Mouse (Mus musculus) stomach, embryonic 15.5 days (tissue): Measurements from ENCODE around the gene C130074G19Rik. TPM values are rescaled to one million over a fixed set of nuclear protein-coding genes. Genes with fewer than 3 reads are reported as not detected.

Source experiments
- ATAC-seq: fragments of 200-750 bp; cut with Nextera tagmentation; 2 replicates; pipeline ENCODE4 v1.8.0; 2017; ENCODE audit warnings: low read depth, moderate number of reproducible peaks, moderate TSS enrichment; ENCODE audit not compliant: insufficient read depth, low FRiP score
- H3K27ac ChIP-seq: fragments of 300-500 bp; sonication (generic); 2 replicates; pipeline ENCODE4 v1.5.1; 2015; ENCODE audit warnings: mild to moderate bottlenecking, inconsistent platforms
- H3K27me3 ChIP-seq: fragments of 300-500 bp; sonication (generic); replicated peaks from 2 replicates; pipeline ENCODE4 v1.6.1; 2015; ENCODE audit warnings: inconsistent platforms
- H3K36me3 ChIP-seq: fragments of 300-500 bp; sonication (generic); 2 replicates; pipeline ENCODE4 v1.6.1; 2015; ENCODE audit warnings: inconsistent platforms
- H3K4me1 ChIP-seq: fragments of 300-500 bp; sonication (generic); 2 replicates; pipeline ENCODE4 v1.6.1; 2015; ENCODE audit warnings: inconsistent platforms
- H3K4me2 ChIP-seq: fragments of 300-500 bp; sonication (generic); 2 replicates; pipeline ENCODE4 v1.6.1; 2015; ENCODE audit warnings: mild to moderate bottlenecking, inconsistent platforms
- H3K4me3 ChIP-seq: fragments of 300-500 bp; sonication (generic); replicated peaks from 2 replicates; pipeline ENCODE4 v1.5.1; 2015; ENCODE audit warnings: inconsistent platforms
- H3K9ac ChIP-seq: fragments of 300-500 bp; sonication (generic); 2 replicates; pipeline ENCODE4 v1.6.1; 2015; ENCODE audit warnings: inconsistent platforms
- H3K9me3 ChIP-seq: fragments of 300-500 bp; sonication (generic); 2 replicates; pipeline ENCODE4 v1.6.1; 2016; ENCODE audit warnings: inconsistent platforms
- WGBS: fragments of 180-500 bp; shearing (Covaris S2); methylation state at CpG from one replicate; pipeline ENCODE4 v1.1.7; 2015; 5-methylcytosine and 5-hydroxymethylcytosine counted together
- microRNA counts: library from miRNA; unstranded; fragments of <30 nt; microRNA quantifications from one replicate; lab custom pipeline; 2016
- microRNA-seq: library from miRNA; unstranded; fragments of <30 nt; microRNA quantifications from one replicate; pipeline ENCODE4, GENCODE M21; 2016
- polyA plus RNA-seq: library from polyadenylated mRNA; unstranded; fragments of >200 nt; fragmentation: Nextera tagmentation; extraction: Ambion mirVana; gene quantifications from 2 replicates; pipeline ENCODE4 v1.2.1, GENCODE M21; 2015

C130074G19Rik gene
- polyA plus RNA-seq, 1 experiment from 2014 or later = 2.5 TPM

GRCm38 (mm10) chr1:184833499-184833898 lies 49.5 kb downstream of the C130074G19Rik start:
- no peaks in the 10 kb centered on the region for H3K4me1 ChIP-seq
- 90% methylated on average over 7 of the region's 7 CpGs for WGBS
- H3K9me3 ChIP-seq = no peaks in the 10 kb centered on the region
- no peak overlapping the region for H3K4me3 ChIP-seq
- H3K4me2 ChIP-seq = no peak overlapping the region
- H3K27ac ChIP-seq = no peak overlapping the region
- no peaks in the 10 kb centered on the region for H3K27me3 ChIP-seq
- ATAC-seq = no peak
- peaks cover 20% of the 10 kb centered on the region for H3K36me3 ChIP-seq
- no peak overlapping the region for H3K9ac ChIP-seq

GRCm38 (mm10) chr1:184832211-184832610 lies 50.8 kb downstream of the C130074G19Rik start:
- Histone ChIP-seq H3K4me1 (0 out of 2 replicates have a peak, but pooled peaks cover 1% of the 10 kb centered on the region), H3K36me3 (peaks cover 20% of the 10 kb centered on the region), H3K4me3 (no peak overlapping the region), H3K27ac (no peak overlapping the region), H3K4me2 (no peak overlapping the region), H3K9ac (no peak overlapping the region), H3K9me3 (no peaks in the 10 kb centered on the region), H3K27me3 (no peaks in the 10 kb centered on the region)
- no peak for ATAC-seq
- 79% methylated on average over 10 of the region's 10 CpGs for WGBS

- peaks cover 17% of the 10 kb centered on the region for H3K36me3 ChIP-seq
- no peaks in the 10 kb centered on the region for H3K9me3 ChIP-seq
- no peak overlapping the region for H3K27ac ChIP-seq
- H3K4me1 ChIP-seq = 0 out of 2 replicates have a peak, but pooled peaks cover 4% of the 10 kb centered on the region
- 85% methylated on average over 8 of the region's 8 CpGs for WGBS
- H3K27me3 ChIP-seq = no peaks in the 10 kb centered on the region
- no peak overlapping the region for H3K4me2 ChIP-seq
- no peak overlapping the region for H3K4me3 ChIP-seq
- no peak overlapping the region for H3K9ac ChIP-seq
- no peak for ATAC-seq
Observed at GRCm38 (mm10) chr1:184829897-184830296, 53.1 kb downstream of the C130074G19Rik start.

- H3K9me3 ChIP-seq = no peaks in the 10 kb centered on the region
- no peaks in the 10 kb centered on the region for H3K27me3 ChIP-seq
- WGBS = 34% methylated on average over 23 of the region's 23 CpGs
- no peak overlapping the region for H3K27ac ChIP-seq
- no peak overlapping the region for H3K4me3 ChIP-seq
- no peak for ATAC-seq
- H3K9ac ChIP-seq = no peak overlapping the region
- peaks cover 13% of the 10 kb centered on the region for H3K36me3 ChIP-seq
- peaks cover 15% of the 10 kb centered on the region; the same call in 1 of the 2 replicates for H3K4me1 ChIP-seq
- 0 out of 2 replicates have a peak overlapping the region, but pooled peaks have one; percentile 13 for H3K4me2 ChIP-seq
Observed at GRCm38 (mm10) chr1:184827175-184827701, 55.8 kb downstream of the C130074G19Rik start.

DNA sequence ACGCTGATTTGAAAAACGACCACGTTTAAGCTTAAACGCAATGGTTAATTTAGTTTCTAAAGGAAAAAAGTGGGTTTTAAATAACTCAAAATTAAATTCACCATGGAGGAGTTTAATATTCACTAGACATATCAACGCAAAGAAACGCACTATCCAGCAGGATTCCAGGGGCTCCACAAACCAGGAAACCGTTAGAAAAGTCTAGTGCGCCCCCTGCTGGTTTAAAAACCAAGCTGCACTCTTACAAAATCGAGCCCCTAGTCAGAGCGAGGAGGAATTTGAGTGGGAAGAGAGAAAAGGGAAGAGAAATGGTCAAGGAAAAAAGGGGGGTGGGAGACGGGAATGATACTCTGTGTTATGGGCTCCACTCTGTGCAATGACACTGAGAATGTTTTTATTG lies 57.9 kb downstream of the C130074G19Rik start:
- no peaks in the 10 kb centered on the region for H3K27me3 ChIP-seq
- no peak overlapping the region for H3K9ac ChIP-seq
- H3K4me2 ChIP-seq = no peak overlapping the region
- 26% methylated on average over 11 of the region's 11 CpGs for WGBS
- no peak for ATAC-seq
- peaks cover 15% of the 10 kb centered on the region; the same call in 1 of the 2 replicates for H3K4me1 ChIP-seq
- no peak overlapping the region for H3K4me3 ChIP-seq
- no peak overlapping the region for H3K27ac ChIP-seq
- no peaks in the 10 kb centered on the region for H3K9me3 ChIP-seq
- peaks cover 9% of the 10 kb centered on the region; the same call in 1 of the 2 replicates for H3K36me3 ChIP-seq

DNA sequence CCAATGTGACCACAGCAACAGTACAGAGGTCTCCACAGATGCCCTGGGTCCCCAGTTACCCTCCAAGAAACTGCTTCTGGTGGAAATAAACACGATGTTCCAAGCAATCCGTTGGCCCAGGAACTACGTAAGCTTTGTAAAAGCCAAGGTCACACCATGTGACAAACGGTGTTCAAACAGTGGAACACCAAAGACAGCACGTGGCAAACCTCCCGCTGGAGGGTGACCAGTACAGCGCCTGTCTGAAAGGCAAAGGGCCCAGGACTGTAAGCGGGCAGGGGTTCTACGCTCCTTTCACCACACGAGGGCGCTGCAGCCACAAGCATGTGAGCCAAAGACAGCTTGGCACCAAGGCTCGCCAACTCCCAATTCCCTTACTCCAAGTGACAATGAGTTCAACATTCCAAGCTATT lies 58.6 kb downstream of the C130074G19Rik start:
- no peaks in the 10 kb centered on the region for H3K9me3 ChIP-seq
- H3K9ac ChIP-seq = no peak overlapping the region
- H3K27me3 ChIP-seq = no peaks in the 10 kb centered on the region
- ATAC-seq = peak; percentile 71
- H3K36me3 ChIP-seq = peaks cover 9% of the 10 kb centered on the region; the same call in 1 of the 2 replicates
- no peak overlapping the region for H3K4me3 ChIP-seq
- WGBS = 8% methylated on average over 12 of the region's 12 CpGs
- peaks cover 15% of the 10 kb centered on the region; the same call in 1 of the 2 replicates for H3K4me1 ChIP-seq
- no peak overlapping the region for H3K4me2 ChIP-seq
- H3K27ac ChIP-seq = 0 out of 2 replicates have a peak overlapping the region, but pooled peaks have one; percentile 31

GRCm38 (mm10) chr1:184822678-184823077 lies 60.3 kb downstream of the C130074G19Rik start:
- Histone ChIP-seq H3K9ac (no peak overlapping the region), H3K9me3 (no peaks in the 10 kb centered on the region), H3K4me1 (peaks cover 15% of the 10 kb centered on the region; the same call in 1 of the 2 replicates), H3K36me3 (peaks cover 19% of the 10 kb centered on the region), H3K4me2 (no peak overlapping the region), H3K27me3 (no peaks in the 10 kb centered on the region), H3K4me3 (no peak overlapping the region), H3K27ac (no peak overlapping the region)
- no peak for ATAC-seq
- WGBS = 26% methylated on average over 11 of the region's 11 CpGs

MicroRNAs encoded within 50 kb of the gene (microRNA counts, 519-probe panel; counts per million panel counts)
- microRNA mmu-miR-1981 (lab: Ali Mortazavi, UCI) = 2,822 counts per million, percentile 70 among the panel's probes with 10 or more counts

Small RNAs within 50 kb of the gene (microRNA-seq; reads per million reads assigned to microRNA genes)
- gene Mir1981 = 117 reads per million, percentile 51 among the genes with 10 or more reads in this experiment

Other genes with a start within 250 kb of the C130074G19Rik start
- gene Hlx, start 150.6 kb downstream of the C130074G19Rik start, polyA plus RNA-seq = 23.2 and 23.4 TPM in 2 replicates
- gene Marc1, start 71.9 kb downstream of the C130074G19Rik start, polyA plus RNA-seq = 0.83 and 2.0 TPM in 2 replicates
- gene Marc2, start 36.8 kb downstream of the C130074G19Rik start, polyA plus RNA-seq = 256 and 262 TPM in 2 replicates
- gene Mark1, start 116.4 kb upstream of the C130074G19Rik start, polyA plus RNA-seq = 2.5 and 2.8 TPM in 2 replicates